Mouse (Mus musculus) hindbrain, embryonic 11.5 days (tissue): Measurements from ENCODE around the gene Gm28043. TPM values are rescaled to one million over a fixed set of nuclear protein-coding genes. Genes with fewer than 3 reads are reported as not detected.

ENCODE experiments used
- ATAC-seq: fragments of 200-750 bp; cut with Nextera tagmentation; 2 replicates; pipeline ENCODE4 v1.8.0; 2017; ENCODE audit warnings: mild to moderate bottlenecking, moderate TSS enrichment, moderate library complexity; ENCODE audit not compliant: low FRiP score
- DNase-seq: peaks from one replicate; pipeline ENCODE4 v3.0.0-alpha.2; 2015; ENCODE audit warnings: low spot score
- H3K27ac ChIP-seq: fragments of 300-500 bp; sonication (generic); 2 replicates; pipeline ENCODE4 v1.5.1; 2014; ENCODE audit warnings: mild to moderate bottlenecking, low read depth, low read length
- H3K27me3 ChIP-seq: fragments of 300-500 bp; sonication (generic); 2 replicates; pipeline ENCODE4 v1.6.1; 2014; ENCODE audit warnings: mild to moderate bottlenecking, low read length, moderate library complexity, mixed read lengths; ENCODE audit not compliant: control insufficient read depth, insufficient read depth
- H3K36me3 ChIP-seq: fragments of 300-500 bp; sonication (generic); 2 replicates; pipeline ENCODE4 v1.6.1; 2014; ENCODE audit warnings: mild to moderate bottlenecking, low read length, moderate library complexity, mixed read lengths; ENCODE audit not compliant: control insufficient read depth, insufficient read depth
- H3K4me1 ChIP-seq: fragments of 300-500 bp; sonication (generic); replicated peaks from 2 replicates; pipeline ENCODE4 v1.6.1; 2014; ENCODE audit warnings: low read length, mixed read lengths; ENCODE audit not compliant: control insufficient read depth, insufficient read depth
- H3K4me2 ChIP-seq: fragments of 300-500 bp; sonication (generic); replicated peaks from 2 replicates; pipeline ENCODE4 v1.6.1; 2014; ENCODE audit warnings: mild to moderate bottlenecking, low read depth, low read length
- H3K4me3 ChIP-seq: fragments of 300-500 bp; sonication (generic); 2 replicates; pipeline ENCODE4 v1.5.1; 2014; ENCODE audit warnings: low read depth, low read length
- H3K9ac ChIP-seq: fragments of 300-500 bp; sonication (generic); 2 replicates; pipeline ENCODE4 v1.6.1; 2014; ENCODE audit warnings: low read depth, low read length
- H3K9me3 ChIP-seq: fragments of 300-500 bp; sonication (generic); 2 replicates; pipeline ENCODE4 v1.6.1; 2016; ENCODE audit warnings: low read length; ENCODE audit not compliant: control insufficient read depth
- WGBS: fragments of 180-500 bp; shearing (Covaris S2); extraction: QIAGEN DNeasy Blood & Tissue Kit; methylation state at CpG from one replicate; pipeline ENCODE4 v1.1.7; 2014; 5-methylcytosine and 5-hydroxymethylcytosine counted together
- polyA plus RNA-seq: library from polyadenylated mRNA; unstranded; fragments of >200 nt; fragmentation: Nextera tagmentation; extraction: Ambion mirVana; gene quantifications from 2 replicates; pipeline ENCODE4 v1.2.1, GENCODE M21; 2014

Gene Gm28043
- 2.9 and 3.2 TPM in 2 replicates for polyA plus RNA-seq

- ATAC-seq = peak; percentile 92
- Histone ChIP-seq H3K36me3 (no peaks in the 10 kb centered on the region), H3K9me3 (no peaks in the 10 kb centered on the region), H3K4me1 (0 out of 2 replicates have a peak, but pooled peaks cover 4% of the 10 kb centered on the region), H3K27ac (peak within 1 kb of the TSS; percentile 96), H3K4me2 (peak within 1 kb of the TSS; percentile 83), H3K27me3 (no peaks in the 10 kb centered on the region), H3K4me3 (peak within 1 kb of the TSS; percentile 80), H3K9ac (peak within 1 kb of the TSS; percentile 90)
- peak; percentile 96 for DNase-seq
- WGBS = 2% methylated on average over 52 of the region's 52 CpGs
These were observed at the start of gene Gm28043, which contains the start of gene Rnf8 for GRCm38 (mm10) chr17:29614115-29615023. TSS of gene Gm28043 (plus strand) at chr17:29614876. TSS of gene Rnf8 (plus strand) at chr17:29614790.

GRCm38 (mm10) chr17:29565521-29565920, 49.2 kb upstream of the Gm28043 start:
- no peaks in the 10 kb centered on the region for H3K9me3 ChIP-seq
- H3K9ac ChIP-seq = no peak overlapping the region
- H3K4me2 ChIP-seq = no peak overlapping the region
- no peak overlapping the region for H3K4me3 ChIP-seq
- DNase-seq = no peak
- H3K27me3 ChIP-seq = no peaks in the 10 kb centered on the region
- H3K36me3 ChIP-seq = no peaks in the 10 kb centered on the region
- no peak overlapping the region for H3K27ac ChIP-seq
- WGBS = 95% methylated on average over 5 of the region's 5 CpGs
- H3K4me1 ChIP-seq = no peaks in the 10 kb centered on the region
- ATAC-seq = no peak

DNA sequence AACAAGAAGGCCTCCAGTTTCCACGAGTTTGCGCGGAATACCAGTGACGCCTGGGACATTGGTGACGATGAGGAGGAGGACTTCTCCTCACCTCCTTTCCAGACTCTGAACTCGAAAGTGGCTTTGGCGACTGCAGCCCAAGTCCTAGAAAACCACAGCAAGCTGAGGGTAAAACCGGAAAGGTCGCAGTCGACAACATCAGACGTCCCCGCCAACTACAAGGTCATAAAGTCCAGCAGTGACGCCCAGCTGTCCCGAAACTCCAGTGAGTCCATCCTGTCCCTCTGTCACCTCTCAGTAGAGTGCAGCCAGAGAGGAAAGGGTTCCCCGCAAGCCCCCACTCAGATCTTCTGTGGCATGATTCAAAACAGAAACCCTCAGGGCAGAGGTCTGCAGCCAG, 46.2 kb upstream of the Gm28043 start:
- WGBS = 89% methylated on average over 15 of the region's 15 CpGs
- Histone ChIP-seq H3K9me3 (no peaks in the 10 kb centered on the region), H3K27ac (no peak overlapping the region), H3K4me3 (no peak overlapping the region), H3K9ac (no peak overlapping the region), H3K36me3 (peaks cover 3% of the 10 kb centered on the region), H3K27me3 (no peaks in the 10 kb centered on the region), H3K4me1 (no peaks in the 10 kb centered on the region), H3K4me2 (no peak overlapping the region)
- ATAC-seq = no peak
- no peak for DNase-seq

DNA sequence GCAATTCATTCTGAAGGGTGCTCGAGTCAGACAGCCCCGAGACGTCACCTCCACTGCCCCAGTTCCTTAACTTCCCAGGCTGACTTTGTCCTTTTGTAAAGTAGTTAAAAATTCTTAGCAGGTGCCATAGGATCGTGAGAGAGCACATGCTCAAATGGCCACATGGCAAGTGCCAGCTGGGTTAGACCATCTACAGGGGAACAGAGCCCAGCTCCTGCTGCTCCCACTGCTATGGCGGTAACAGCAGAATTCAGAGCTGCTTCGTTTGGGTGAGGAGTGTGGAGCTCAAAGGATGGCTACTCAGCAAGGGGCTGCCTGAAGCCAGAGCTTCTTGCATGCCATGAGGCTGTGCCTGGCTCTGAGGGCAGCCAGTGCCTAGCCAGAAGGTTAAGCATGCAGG, 44.8 kb upstream of the Gm28043 start:
- WGBS = 81% methylated on average over 6 of the region's 6 CpGs
- no peak overlapping the region for H3K9ac ChIP-seq
- no peak overlapping the region for H3K27ac ChIP-seq
- H3K4me2 ChIP-seq = no peak overlapping the region
- no peaks in the 10 kb centered on the region for H3K27me3 ChIP-seq
- ATAC-seq (no peak), DNase-seq (no peak)
- H3K4me3 ChIP-seq = no peak overlapping the region
- H3K9me3 ChIP-seq = no peaks in the 10 kb centered on the region
- H3K36me3 ChIP-seq = peaks cover 3% of the 10 kb centered on the region
- no peaks in the 10 kb centered on the region for H3K4me1 ChIP-seq

GRCm38 (mm10) chr17:29579579-29580126, 35.0 kb upstream of the Gm28043 start:
- no peaks in the 10 kb centered on the region for H3K36me3 ChIP-seq
- no peaks in the 10 kb centered on the region for H3K4me1 ChIP-seq
- no peak for ATAC-seq
- no peak overlapping the region for H3K27ac ChIP-seq
- no peak for DNase-seq
- no peak overlapping the region for H3K4me3 ChIP-seq
- H3K9me3 ChIP-seq = no peaks in the 10 kb centered on the region
- H3K4me2 ChIP-seq = no peak overlapping the region
- 88% methylated on average over 4 of the region's 4 CpGs for WGBS
- H3K27me3 ChIP-seq = no peaks in the 10 kb centered on the region
- H3K9ac ChIP-seq = no peak overlapping the region

DNA sequence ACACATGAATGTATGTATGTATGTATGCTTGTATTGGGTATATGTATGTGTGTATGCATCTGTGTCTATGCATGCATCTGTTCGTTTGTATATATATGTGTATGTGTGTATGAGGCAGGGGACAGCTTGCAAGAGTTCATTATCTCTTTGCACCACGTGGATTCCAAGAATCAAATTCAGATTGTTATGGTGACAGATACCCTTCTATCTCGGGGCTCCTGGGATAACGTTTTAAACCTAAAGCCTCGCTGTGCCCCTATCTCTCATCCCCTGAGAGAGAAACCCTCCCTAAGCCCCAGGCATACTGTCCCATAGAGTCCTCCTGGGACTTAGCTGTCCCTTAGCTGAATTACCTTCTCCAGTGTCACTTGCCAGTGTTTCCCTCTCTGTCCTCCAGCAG, 31.1 kb upstream of the Gm28043 start:
- no peak overlapping the region for H3K4me3 ChIP-seq
- no peaks in the 10 kb centered on the region for H3K27me3 ChIP-seq
- no peak for DNase-seq
- no peaks in the 10 kb centered on the region for H3K9me3 ChIP-seq
- H3K36me3 ChIP-seq = no peaks in the 10 kb centered on the region
- H3K9ac ChIP-seq = no peak overlapping the region
- no peak overlapping the region for H3K4me2 ChIP-seq
- H3K27ac ChIP-seq = no peak overlapping the region
- no peaks in the 10 kb centered on the region for H3K4me1 ChIP-seq
- WGBS = 86% methylated on average over 5 of the region's 5 CpGs
- no peak for ATAC-seq

GRCm38 (mm10) chr17:29584306-29584705, 30.4 kb upstream of the Gm28043 start:
- H3K4me1 ChIP-seq = no peaks in the 10 kb centered on the region; the same call in 1 of the 2 replicates
- 79% methylated on average over 5 of the region's 5 CpGs for WGBS
- ATAC-seq (no peak), DNase-seq (no peak)
- no peak overlapping the region for H3K4me3 ChIP-seq
- no peak overlapping the region for H3K27ac ChIP-seq
- H3K4me2 ChIP-seq = no peak overlapping the region
- H3K9ac ChIP-seq = no peak overlapping the region
- no peaks in the 10 kb centered on the region for H3K9me3 ChIP-seq
- H3K36me3 ChIP-seq = no peaks in the 10 kb centered on the region
- H3K27me3 ChIP-seq = no peaks in the 10 kb centered on the region

DNA sequence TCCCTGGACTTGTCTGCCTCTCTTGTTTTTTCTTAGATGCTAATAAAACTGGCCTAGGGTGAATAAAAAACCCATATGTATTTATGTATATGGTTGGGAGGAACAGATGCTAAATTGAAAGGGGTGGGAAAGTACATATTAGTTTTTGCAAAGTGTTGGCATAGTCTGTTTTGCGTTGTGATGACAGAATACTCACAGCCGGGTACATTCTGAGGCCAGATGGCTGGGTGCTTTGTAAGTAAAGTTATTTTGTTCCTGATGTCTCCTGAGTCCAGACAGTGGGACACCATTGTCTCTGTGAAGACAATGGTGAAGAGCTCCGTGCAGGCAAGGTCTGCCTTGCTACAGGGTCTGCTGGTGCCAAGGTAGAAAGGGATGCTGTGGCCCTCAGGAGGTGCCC, 29.9 kb upstream of the Gm28043 start:
- Histone ChIP-seq H3K27me3 (no peaks in the 10 kb centered on the region), H3K9me3 (no peaks in the 10 kb centered on the region), H3K9ac (no peak overlapping the region), H3K4me2 (no peak overlapping the region), H3K36me3 (no peaks in the 10 kb centered on the region), H3K4me1 (no peaks in the 10 kb centered on the region; the same call in 1 of the 2 replicates), H3K4me3 (no peak overlapping the region), H3K27ac (no peak overlapping the region)
- DNase-seq (no peak), ATAC-seq (no peak)
- WGBS = 67% methylated on average over 3 of the region's 3 CpGs
